Mouse (Mus musculus) heart, postnatal 36 days (tissue): ENCODE data around the gene Iqcb1. TPM values are rescaled to one million over a fixed set of nuclear protein-coding genes. Genes with fewer than 3 reads are reported as not detected.

Experiments used
- DNase-seq, 2 experiments: peaks; one replicate each; pipeline ENCODE4 v3.0.0; 2021 to 2022
- intact Hi-C: fragments of 180-260 bp; cut with DNase I; formaldehyde crosslinking; loops from one replicate; pipeline ENCODE4 v1.15.1; 2025
- total RNA-seq, 2 experiments: library from RNA; stranded (reverse); gene quantifications; 2 replicates each; pipeline ENCODE4 v1.2.3; 2021

Gene Iqcb1
- total RNA-seq, 2 experiments from 2014 or later, result 14.3 to 15.2 TPM

- peak; percentile 89 to 90 for DNase-seq
- intact Hi-C loops, result loop anchor here (2.0 to 5.0 kb wide), 3 partner anchors 68 to 792 kb away; partner anchors contain the start of gene Polq
These were observed 46.5 kb downstream of the Iqcb1 start, which contains the start of the genes Eaf2 and Golgb1 for GRCm38 (mm10) chr16:36874583-36875275. TSS of gene Eaf2 (minus strand) at chr16:36875003. TSS of gene Golgb1 (plus strand) at chr16:36875140.

GRCm38 (mm10) chr16:36875276-36875851 lies 47.2 kb downstream of the Iqcb1 start:
- peak in 1 of 2 experiments; percentile 43 for DNase-seq
- intact Hi-C loops, result loop anchor here (2.0 to 5.0 kb wide), 2 partner anchors 67 to 135 kb away; partner anchors contain the start of gene Polq

DNA sequence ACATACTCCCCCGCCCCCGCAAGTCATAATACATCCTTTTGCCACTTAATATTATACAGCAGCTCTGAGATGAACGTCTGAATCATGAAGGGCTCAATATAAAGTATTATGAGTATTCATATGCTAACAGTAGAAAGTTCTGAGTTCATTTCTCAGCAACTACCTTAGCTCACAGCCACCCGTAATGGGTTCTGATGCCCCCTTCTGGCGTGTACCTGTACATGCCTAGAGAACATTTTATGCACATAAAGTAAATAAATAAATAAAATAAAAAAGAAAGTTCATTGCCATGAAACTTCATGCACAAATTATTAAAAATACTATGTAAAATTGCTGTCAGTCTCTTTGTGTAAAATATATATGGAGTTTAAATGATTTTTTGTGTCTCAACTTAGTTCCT lies 49.1 kb downstream of the Iqcb1 start:
- intact Hi-C loops, result loop anchor here (5.0 kb wide), 1 partner anchor 65 kb away; no protein-coding TSS in a partner anchor
- no peak for DNase-seq

GRCm38 (mm10) chr16:36882737-36883343 lies 54.7 kb downstream of the Iqcb1 start:
- DNase-seq, result no peak
- intact Hi-C loops, result no loop called here

DNA sequence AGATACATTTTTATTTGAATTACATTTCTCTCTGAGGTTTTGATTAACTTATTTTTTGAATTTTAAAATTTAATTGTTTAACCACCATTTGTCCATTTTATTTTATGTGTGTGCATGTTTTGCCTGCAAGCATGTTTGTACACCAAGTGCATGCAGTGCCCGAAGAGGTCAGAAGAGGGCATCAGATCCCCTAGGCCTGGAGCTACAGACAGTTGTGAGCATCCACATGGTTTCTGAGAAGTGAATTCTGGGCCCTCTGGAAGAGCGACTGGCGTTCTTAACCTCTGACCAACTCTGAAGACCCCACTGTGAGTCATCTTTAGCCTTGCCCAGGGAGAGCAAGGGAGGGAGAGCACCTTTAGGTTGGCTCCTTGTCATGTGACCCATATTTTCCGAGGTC lies 56.7 kb downstream of the Iqcb1 start:
- intact Hi-C loops, result no loop called here
- peak in 1 of 2 experiments; percentile 13 for DNase-seq

- DNase-seq, result no peak
- intact Hi-C loops, result no loop called here
These were observed 57.7 kb downstream of the Iqcb1 start for GRCm38 (mm10) chr16:36885912-36886311.

GRCm38 (mm10) chr16:36887546-36887945 lies 59.4 kb downstream of the Iqcb1 start:
- no peak for DNase-seq
- intact Hi-C loops, result no loop called here

GRCm38 (mm10) chr16:36890559-36890958 lies 62.4 kb downstream of the Iqcb1 start:
- no peak for DNase-seq
- intact Hi-C loops, result no loop called here

DNA sequence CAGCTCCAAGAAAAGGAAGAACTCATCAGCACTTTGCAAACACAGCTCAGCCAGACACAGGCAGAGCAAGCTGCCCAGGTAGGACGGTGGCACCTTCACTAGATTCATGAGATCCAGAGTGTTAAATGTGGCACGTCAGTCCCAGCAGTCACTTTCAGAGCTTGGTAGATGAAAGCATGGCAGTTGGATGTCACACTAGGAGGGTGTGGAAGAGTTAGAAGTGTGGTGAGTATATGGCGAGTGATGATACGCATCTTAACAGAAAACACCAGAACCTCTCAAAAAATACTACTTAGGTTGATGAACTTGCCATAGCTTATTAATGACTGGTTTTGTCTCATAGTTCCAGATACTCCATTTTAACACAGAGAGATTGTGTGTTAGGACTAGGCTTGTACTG lies 63.2 kb downstream of the Iqcb1 start:
- no peak for DNase-seq
- intact Hi-C loops, result no loop called here

GRCm38 (mm10) chr16:36893317-36893716 lies 65.1 kb downstream of the Iqcb1 start:
- intact Hi-C loops, result no loop called here
- no peak for DNase-seq

DNA sequence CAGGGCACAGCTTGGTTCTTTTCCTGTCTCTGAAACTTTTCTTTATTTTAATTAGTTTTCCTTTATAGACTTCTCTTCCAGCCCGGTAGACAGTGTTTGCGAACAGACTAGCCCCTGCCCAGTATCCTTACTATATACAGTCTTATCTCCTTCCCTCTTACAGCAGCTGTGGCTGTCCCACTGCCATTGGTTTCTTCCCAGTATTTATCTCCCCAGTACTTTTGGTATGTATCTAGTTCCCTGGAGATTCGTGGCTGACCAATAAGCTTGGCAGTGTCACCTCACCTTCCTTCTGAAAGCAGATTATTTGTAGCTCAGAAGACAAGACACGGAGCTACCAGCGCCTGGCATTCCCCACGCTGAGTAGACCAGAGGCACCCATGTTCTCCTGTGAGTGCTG lies 68.5 kb downstream of the Iqcb1 start:
- no peak for DNase-seq
- intact Hi-C loops, result no loop called here

DNA sequence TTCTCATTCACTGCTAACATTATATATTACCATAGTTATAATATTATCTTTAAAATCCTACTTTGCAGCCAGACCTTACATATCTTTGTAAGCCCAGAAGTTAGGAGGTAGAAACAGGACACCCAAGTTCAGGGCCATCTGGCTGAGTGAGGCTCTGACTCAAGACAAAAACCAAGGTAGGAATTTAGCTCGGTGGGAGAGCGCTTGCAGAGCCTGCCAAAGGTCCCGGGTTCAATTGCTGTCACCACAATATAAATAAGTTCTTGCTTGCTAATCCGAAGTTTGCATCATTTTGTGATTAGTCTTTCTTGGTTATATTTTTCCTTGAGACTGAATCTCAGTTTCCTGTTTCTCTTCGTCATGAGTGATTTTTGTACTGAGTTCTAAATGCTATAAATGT lies 75.0 kb downstream of the Iqcb1 start:
- no peak for DNase-seq
- intact Hi-C loops, result no loop called here

DNA sequence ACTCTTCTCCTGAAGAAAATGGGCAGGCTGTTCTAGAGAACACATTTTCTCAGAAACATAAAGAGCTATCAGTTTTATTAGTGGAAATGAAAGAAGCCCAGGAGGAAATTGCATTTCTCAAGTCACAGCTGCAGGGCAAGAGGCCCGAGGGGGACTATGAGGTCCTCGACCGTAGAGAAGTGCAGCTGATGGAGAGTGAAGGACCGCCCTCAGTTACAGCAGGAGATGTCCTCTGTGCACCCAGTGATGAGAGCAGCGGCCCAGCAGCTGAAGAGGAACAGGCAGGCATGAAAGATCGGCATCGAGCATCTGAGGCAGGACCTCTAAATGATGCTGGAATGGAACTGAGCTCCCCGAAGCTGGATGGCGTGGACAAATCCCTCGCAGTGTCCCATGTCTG lies 83.7 kb downstream of the Iqcb1 start:
- no peak for DNase-seq
- intact Hi-C loops, result no loop called here

- intact Hi-C loops, result no loop called here
- DNase-seq, result no peak
These were observed 84.1 kb downstream of the Iqcb1 start for GRCm38 (mm10) chr16:36912311-36912710.

DNA sequence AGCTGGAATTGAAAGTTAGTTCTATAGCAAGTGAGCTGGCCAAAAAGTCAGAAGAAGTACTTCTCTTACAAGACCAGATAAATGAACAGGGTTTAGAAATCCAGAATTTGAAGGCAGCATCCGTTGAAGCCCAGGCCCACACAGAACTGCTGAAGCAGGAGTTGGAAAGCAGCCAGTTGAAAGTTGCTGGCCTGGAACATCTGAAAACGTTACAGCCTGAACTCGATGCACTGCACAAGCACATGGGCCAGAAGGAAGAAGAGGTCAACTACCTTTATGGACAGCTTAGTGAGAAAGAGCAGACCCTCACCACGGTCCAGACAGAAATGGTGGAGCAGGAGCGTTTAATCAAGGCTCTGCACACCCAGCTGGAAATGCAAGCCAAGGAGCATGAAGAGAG lies 86.0 kb downstream of the Iqcb1 start:
- intact Hi-C loops, result no loop called here
- no peak for DNase-seq

GRCm38 (mm10) chr16:36918505-36918904 lies 90.3 kb downstream of the Iqcb1 start:
- intact Hi-C loops, result no loop called here
- DNase-seq, result no peak

- intact Hi-C loops, result no loop called here
- DNase-seq, result no peak
These were observed 92.2 kb downstream of the Iqcb1 start for GRCm38 (mm10) chr16:36920410-36920809.

GRCm38 (mm10) chr16:36921067-36921613 lies 93.0 kb downstream of the Iqcb1 start:
- no peak for DNase-seq
- intact Hi-C loops, result no loop called here

DNA sequence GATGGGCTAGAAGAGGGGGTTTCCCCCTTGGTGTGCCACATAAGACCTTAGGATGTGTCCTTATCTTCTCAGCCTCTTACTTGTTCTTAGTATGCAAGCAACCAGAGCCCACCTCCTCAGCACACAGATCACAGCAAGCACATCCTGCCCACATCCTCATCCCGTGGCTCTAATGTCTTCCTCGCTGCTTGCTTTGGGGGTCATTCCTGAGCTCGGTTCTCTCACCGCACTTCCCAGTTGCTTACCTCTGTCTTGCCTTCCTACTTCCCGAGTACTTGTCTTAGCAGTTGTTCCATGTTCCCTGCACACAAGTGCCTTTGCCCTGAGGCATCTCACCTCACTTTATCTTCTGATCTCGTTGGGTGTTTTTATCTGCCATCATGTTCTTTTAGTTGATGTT lies 93.8 kb downstream of the Iqcb1 start:
- DNase-seq, result no peak
- intact Hi-C loops, result no loop called here
